Mouse (Mus musculus) neutrophil, adult 83 days (primary cell): ENCODE data around the gene Gm10181. TPM values are rescaled to one million over a fixed set of nuclear protein-coding genes. Genes with fewer than 3 reads are reported as not detected.

Experiments used
- total RNA-seq, 2 experiments: library from RNA; stranded (reverse); gene quantifications; one replicate each; pipeline ENCODE4 v1.2.4; 2023

Gm10181 gene
- not detected for total RNA-seq

DNA sequence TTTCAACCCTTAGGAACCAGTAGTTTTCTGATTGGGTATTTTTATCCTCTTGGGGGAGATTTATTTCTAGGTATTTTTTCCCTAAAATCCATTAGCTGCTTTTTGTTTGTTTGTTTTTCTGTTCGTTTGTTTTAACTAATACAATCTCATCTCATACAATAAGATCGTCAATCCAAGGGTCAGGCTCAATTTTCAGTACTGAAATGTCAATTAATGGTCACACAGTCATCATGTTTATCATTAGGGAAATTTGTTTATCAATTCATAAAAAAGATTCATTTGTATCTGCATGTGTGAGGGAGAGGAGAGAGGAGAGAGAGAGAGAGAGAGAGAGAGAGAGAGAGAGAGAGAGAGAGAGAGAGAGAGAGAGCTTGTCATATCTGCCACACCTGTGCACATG is at the start of gene Gm10181:
Gm10181 (plus strand) TSS at position 301 of the 400 bp plus-strand sequence.

Other genes starting within 250 kb of the Gm10181 start
- gene Herpud2, start 62.4 kb downstream of the Gm10181 start, total RNA-seq = 10 to 100 TPM; 61.0 to 61.9 TPM
- gene Sept7, start 163.0 kb downstream of the Gm10181 start, total RNA-seq = 100 to 1,000 TPM in 1 of 2 experiments, 10 to 100 TPM in 1; 90.6 to 101 TPM